Mouse (Mus musculus): ENCODE measurements around the gene Gm17349.
"Not testable (repeated sequence)": the region's sequence is repeated elsewhere in the genome, so short reads cannot be mapped to it uniquely, and the experiment has no call there.

The Gm17349 gene

GRCm38 (mm10) chr15:99705440-99706048 is at the start of gene Gm17349:
Gene Gm17349, minus strand, starts transcription at chr15:99705490.
- peak; percentile 63 for DNase-seq

- no peak for DNase-seq
Measured at GRCm38 (mm10) chr15:99754204-99754603, 48.9 kb upstream of the Gm17349 start.

DNA sequence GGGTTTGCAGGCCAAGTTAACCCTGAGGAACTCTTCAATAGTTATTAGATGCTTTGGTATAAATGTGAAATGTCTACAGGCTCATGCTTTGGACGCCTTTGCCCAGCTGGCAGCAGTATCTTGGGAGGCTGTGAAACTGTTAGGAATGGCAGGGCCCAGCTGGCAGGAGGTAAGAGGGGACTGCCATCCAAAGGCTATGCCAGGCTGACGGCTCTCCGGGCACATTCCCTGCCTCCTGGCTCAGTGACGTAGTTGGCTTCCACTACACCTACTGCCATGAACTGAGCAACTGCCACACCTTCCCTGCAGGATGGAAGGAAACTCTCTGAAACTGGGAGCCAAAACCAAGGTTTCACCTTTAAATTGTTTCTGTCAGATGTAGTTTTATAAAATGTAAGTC is 34.9 kb upstream of the Gm17349 start:
- no peak for DNase-seq

- no peak for DNase-seq
Measured at GRCm38 (mm10) chr15:99736675-99737074, 31.4 kb upstream of the Gm17349 start.

GRCm38 (mm10) chr15:99735631-99736030 is 30.3 kb upstream of the Gm17349 start:
- peak; percentile 100 for DNase-seq

DNA sequence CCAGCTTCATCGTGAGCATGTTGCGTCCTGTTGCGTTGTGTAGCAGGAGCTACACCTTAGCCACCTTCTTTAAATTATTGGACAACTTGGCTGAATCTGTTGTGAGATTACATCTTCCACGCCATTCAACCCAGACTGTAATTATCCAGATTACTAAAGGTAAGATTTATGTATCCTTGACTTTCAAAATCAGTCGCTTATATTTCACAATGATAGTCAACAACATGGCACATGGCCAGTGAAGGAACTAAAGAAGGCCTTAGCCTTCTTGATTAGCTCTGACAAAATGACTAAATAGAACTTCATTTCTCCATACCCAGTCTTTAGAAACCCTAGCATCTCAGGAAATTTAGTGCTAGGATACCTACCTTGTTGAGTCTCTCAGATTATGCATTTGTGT is 27.9 kb upstream of the Gm17349 start:
- DNase-seq = no peak

DNA sequence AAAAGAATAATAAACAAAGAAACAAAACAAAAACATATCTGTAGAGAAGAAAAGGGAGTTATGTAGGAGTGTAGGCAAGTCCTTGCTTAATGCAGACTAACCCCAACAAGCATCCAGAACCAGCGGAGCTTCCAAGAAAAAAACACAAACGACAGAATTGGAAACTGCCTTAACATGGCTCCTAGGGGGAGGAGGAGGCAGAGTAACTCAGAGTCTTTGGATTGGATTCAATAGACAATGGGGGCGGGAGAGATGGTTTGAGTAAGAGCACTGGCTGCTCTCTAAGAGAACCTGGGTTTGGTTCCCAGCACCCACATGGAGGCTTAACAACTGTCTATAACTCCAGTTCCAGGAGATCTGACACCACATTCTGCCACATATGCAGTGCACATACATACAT is 26.4 kb upstream of the Gm17349 start:
- DNase-seq = no peak

- no peak for DNase-seq
Measured at GRCm38 (mm10) chr15:99731167-99731566, 25.9 kb upstream of the Gm17349 start.

GRCm38 (mm10) chr15:99729056-99729783 is 23.9 kb upstream of the Gm17349 start:
- no peak for DNase-seq

DNA sequence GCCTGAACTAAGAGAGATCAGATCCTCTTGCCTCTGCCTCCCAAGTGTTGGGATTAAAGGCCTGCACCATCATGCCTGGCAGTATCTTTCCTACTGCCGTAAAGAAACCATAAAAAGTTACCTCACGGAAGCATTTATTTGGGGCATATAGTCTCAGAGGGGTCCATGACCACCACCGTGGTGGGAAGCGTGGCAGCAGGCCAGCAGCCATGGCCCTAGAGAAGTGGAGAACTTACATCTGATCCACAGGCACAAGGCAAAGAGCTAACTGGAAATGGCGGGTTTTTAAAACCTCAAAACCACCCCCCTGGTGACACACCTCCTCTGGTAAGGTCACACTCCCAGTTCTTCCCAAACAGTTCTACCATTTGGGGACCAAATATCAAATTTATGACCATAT is 22.9 kb upstream of the Gm17349 start:
- no peak for DNase-seq

GRCm38 (mm10) chr15:99727525-99727924 is 22.2 kb upstream of the Gm17349 start:
- no peak for DNase-seq

DNA sequence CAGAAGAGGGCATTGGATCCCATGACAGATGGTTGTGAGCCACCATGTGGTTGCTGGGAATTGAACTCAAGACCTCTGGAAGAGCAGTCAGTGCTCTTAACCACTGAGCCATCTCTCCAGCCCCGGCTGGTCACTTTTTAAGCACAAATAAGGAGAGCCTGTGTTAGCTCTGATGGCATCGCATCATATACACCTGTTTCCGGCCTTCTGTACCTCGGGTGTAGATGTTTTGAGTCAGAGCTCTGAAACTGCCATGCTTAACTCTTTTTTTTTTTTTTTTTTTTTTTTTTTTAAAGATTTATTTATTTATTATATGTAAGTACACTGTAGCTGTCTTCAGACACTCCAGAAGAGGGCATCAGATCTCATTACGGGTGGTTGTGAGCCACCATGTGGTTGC is 21.7 kb upstream of the Gm17349 start:
- DNase-seq = not testable (repeated sequence)

- no peak for DNase-seq
Measured at GRCm38 (mm10) chr15:99726549-99726948, 21.3 kb upstream of the Gm17349 start.

DNA sequence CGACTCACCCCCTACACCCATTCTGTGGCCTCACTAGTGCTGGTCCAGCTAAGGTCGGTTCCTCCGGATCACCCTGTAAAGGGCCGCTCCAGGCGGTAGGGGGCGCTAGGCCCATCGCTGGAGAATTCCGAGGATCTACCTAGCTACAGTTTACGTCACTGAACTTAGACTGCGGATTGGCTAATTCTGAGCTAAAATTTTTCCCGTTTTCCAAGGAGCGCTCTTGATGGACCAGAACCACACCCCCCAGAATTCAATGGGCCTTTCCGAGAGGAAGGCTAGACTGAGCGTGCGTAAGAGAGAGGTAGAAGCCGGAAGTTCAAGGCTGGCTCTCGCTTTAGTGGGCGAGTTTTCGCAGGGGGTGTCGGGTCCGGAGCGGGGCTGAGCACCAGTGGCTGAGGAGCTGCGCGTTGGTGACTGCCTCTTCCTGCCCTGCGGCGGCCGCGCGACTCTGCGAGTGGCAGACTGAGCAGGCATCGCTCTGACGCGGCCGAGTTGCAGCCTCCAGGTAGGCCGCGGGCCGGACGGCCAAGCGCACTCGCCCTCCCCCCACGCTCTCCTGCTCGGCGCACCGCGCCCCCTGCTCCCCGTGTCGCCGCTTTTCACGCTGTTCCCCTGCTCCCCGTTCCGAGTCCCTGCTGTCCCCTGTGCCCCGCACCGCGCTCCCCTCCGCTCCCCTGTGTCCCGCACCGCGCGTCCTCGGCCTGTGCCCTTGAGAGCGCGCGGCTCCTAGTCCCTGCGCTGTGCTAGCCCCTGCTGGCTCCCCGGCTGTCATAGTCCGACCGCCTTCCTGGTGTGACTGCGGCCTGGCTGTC is 20.3 kb upstream of the Gm17349 start, which contains the start of gene Cox14:
TSS of gene Cox14 (plus strand) at position 278 of the 815 bp plus-strand sequence.
- DNase-seq = peak; percentile 95

GRCm38 (mm10) chr15:99724292-99725021 is 19.2 kb upstream of the Gm17349 start:
- peak; percentile 70 for DNase-seq

DNA sequence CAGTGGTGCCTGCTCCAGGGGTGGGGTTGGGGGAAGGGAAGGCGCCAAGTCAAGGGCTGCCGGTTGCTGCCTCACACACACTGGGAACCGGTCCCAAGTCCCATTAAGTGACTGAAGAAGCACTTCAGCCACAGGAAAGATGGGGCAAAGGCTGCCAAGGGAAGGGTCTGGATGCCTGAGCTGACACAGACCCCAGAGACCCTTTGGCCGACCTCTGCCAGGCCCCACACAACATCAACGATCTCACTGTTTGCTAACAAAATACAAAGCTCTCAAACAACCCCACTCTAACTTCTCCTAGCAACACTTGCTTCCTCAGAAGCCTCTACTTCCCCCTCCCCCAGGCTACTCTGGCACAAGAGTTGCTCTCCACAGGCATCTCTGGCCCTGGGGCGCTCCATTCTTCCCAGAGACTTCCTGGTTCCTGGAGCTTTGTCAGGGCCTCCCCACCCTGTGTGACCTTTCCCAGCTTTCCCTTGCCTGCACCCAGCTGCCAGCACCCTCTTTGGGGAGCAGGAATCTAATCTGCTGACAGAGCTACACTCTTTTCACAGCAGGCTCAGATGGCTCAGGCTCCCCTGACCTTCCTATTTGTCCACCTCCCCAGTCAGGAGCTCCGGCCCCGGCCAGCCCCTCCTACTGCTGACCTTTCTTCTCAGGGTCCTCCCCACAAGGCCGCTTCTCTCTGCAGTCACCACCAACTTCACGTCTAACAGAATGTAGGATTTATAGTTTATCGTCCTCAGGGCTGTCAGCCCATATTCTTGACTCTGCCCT is 18.4 kb upstream of the Gm17349 start:
- DNase-seq = peak; percentile 67

GRCm38 (mm10) chr15:99723120-99723514 is 17.8 kb upstream of the Gm17349 start:
- DNase-seq = no peak

- no peak for DNase-seq
Measured at GRCm38 (mm10) chr15:99721921-99722743, 16.8 kb upstream of the Gm17349 start.

GRCm38 (mm10) chr15:99719865-99720264 is 14.6 kb upstream of the Gm17349 start:
- no peak for DNase-seq

DNA sequence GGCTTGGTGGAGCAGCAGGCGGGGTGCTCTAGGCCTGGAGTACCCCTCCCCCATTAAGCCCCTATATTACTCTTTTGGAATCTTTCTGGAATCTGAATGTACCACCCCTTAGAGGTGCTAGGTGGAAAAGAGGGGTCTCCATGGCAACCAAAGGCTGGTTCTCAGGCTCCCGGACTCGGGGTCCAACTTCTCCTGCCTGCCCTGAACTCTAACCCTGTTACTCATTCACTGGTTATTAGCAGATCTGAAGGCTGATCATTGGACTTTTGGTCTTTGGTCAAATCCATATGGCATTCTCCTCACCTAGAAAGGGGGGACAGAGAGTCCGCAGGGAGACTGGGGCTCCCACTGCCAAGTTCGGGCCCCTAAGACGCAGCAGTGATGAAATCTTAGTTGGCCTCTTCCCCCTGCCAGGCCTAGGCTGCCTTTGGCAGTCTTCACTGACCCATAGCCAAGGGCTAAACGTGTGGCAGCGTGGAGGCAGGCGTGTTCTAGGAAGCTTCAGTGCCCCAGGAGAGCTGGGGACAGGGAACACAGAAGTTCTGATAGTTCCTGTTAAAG is 13.3 kb upstream of the Gm17349 start:
- DNase-seq = no peak

Measured in cerebellum, adult 11 months (tissue).